Mouse (Mus musculus): Measurements from ENCODE around the gene Amz2. TPM values are rescaled to one million over a fixed set of nuclear protein-coding genes. Genes with fewer than 3 reads are reported as not detected.
"Not testable (repeated sequence)": the region's sequence is repeated elsewhere in the genome, so short reads cannot be mapped to it uniquely, and the experiment has no call there.

The Amz2 gene
- total RNA-seq, 2 experiments from 2014 or later, result 104 to 111 TPM

DNA sequence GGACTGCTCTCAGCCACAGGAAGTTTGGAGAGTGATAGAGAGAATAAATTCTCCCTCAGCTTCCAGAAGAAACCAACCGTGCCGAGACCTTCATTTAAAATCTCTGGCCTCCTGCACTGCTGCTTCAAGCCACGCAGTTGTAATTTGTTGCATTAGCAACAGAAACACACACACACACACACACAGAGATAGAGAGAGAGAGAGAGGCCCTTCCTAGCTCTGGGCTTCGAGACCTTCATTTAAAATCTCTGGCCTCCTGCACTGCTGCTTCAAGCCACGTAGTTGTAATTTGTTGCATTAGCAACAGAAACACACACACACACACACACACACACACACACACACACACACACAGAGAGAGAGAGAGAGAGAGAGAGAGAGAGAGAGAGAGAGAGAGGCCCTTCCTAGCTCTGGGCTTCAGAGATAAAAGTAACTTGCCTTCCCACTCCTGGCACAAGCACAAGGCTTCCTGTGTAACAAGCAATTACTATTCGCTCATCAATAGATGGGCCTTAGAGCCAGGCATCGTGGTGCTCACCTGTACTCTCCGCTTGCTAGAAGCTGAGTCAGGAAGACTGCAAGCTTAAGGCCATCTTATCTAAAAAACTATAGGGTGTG is 67.2 kb downstream of the Amz2 start:
- DNase-seq (ENCODE audit: low spot score in 2 of 2), result not testable (repeated sequence)

GRCm38 (mm10) chr11:109494890-109495770 is 69.4 kb downstream of the Amz2 start:
- no peak for DNase-seq (ENCODE audit: low spot score in 2 of 2)

DNA sequence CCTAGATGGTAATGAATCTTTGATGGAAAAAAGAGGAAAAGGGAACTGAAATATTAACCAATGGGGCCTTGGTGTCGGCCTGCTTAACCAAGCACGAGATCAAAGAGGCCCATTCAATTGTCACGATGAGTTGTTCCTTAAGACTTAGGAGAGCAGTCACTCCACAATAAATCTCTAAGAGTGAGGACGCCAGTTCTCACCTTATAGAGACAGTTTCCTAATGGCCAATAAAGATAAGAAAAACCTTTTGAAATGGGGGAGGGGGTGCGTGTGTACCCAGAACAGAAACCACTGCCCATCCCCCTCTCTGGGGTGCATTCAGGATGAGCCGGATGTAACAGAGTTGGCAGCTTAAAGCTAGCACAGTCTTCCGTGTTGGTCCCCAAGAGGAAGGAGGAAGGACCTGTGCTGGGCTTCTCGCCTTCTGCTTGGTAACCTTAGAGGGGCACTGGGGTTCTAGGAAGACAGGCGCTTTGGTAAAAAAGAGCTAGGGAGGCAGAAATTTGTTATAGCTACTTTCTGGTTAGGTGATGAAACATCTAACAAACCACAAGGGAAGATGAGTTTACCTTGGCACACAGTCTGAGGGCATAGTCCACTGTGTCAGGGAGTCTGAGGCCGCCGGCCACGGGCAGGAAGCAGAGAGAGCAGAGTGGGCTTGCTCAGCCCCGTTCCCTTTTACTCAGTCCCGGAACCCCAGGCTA is 70.2 kb downstream of the Amz2 start:
- DNase-seq (ENCODE audit: low spot score in 2 of 2), result no peak

DNA sequence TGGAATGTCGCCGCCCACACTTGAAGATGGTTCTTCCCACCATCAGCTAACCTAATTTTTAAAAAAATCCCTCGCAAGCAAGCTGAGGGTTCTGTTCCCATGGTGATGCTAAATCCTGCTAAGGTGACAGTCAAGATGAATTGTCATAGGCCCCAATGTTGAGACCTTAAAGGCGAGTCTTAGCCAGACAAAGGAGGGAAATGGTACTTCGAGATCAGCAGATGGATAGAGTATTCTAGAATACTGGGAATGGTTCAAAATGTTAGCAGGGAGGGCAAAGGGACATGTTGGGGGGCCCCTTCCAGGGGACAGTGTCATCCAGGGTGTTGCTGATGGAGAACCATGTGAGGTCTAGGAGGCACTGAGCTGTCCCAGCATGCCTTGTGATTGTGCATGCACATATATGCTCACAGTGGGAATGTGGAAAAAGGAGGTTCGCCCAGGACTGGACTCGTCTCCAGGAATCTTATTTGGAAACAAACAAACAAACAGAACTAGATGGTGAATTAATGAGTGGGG is 70.8 kb downstream of the Amz2 start:
- no peak for DNase-seq (ENCODE audit: low spot score in 2 of 2)

GRCm38 (mm10) chr11:109496996-109497714 is 71.4 kb downstream of the Amz2 start:
- DNase-seq (ENCODE audit: low spot score in 2 of 2), result no peak

DNA sequence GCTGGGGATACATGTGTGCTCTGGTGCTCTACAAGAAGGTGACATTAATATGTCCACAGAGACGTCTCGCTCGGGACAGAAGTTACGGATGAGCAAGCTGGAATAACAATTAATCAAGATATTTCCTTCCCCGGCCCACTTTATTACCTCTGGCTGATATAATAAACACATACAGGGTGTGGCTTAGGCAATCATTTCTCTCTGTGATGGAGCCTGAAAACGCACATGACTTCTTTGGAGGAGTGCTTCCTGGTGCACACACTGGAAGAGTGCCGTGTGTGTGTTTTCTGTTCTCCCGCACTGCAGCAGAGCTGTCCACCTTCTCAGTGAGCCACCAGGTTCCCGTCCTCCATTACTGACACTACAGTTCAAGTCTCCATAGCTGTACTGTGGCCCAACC is 72.2 kb downstream of the Amz2 start:
- DNase-seq (ENCODE audit: low spot score in 2 of 2), result no peak

- DNase-seq (ENCODE audit: low spot score in 2 of 2), result no peak
Observed at GRCm38 (mm10) chr11:109500206-109500605, 74.5 kb downstream of the Amz2 start.

Small RNAs within 50 kb of the gene (microRNA-seq; reads per million reads assigned to microRNA genes)
- 0 reads per million in 2 experiments for gene Gm25540

Other genes with a start within 250 kb of the Amz2 start
- gene Rgs9, start 127.8 kb upstream of the Amz2 start, total RNA-seq (2021), result 10 to 100 TPM; 20.8 to 23.9 TPM
- gene Gna13, start 63.1 kb upstream of the Amz2 start, total RNA-seq (2021), result 10 to 100 TPM; 58.9 to 61.5 TPM
- not detected for gene 9930022D16Rik, start 12.0 kb upstream of the Amz2 start, total RNA-seq (2021)
- gene Arsg, start 47.4 kb downstream of the Amz2 start, total RNA-seq (2021), result 1 to 10 TPM; 6.6 to 9.1 TPM
- gene Slc16a6, start 47.7 kb downstream of the Amz2 start, total RNA-seq (2021), result 10 to 100 TPM; 11.4 to 14.9 TPM
- gene Wipi1, start 186.0 kb downstream of the Amz2 start, total RNA-seq (2021), result 10 to 100 TPM; 22.0 to 24.3 TPM
- 100 to 1,000 TPM; 414 to 447 TPM for gene Prkar1a, start 223.5 kb downstream of the Amz2 start, total RNA-seq (2021)